Mouse (Mus musculus) kidney, embryonic 14.5 days (tissue): ENCODE data around the gene Slc25a45. TPM values are rescaled to one million over a fixed set of nuclear protein-coding genes. Genes with fewer than 3 reads are reported as not detected.

ENCODE experiments used
- ATAC-seq: fragments of 200-750 bp; cut with Nextera tagmentation; 2 replicates; pipeline ENCODE4 v1.8.0; 2017; ENCODE audit warnings: moderate number of reproducible peaks, mild to moderate bottlenecking, moderate TSS enrichment, moderate library complexity; ENCODE audit not compliant: low FRiP score, low TSS enrichment
- H3K27ac ChIP-seq: fragments of 300-500 bp; sonication (generic); 2 replicates; pipeline ENCODE4 v1.5.1; 2014; ENCODE audit warnings: low read depth, mild to moderate bottlenecking, low read length, moderate library complexity, mixed read lengths
- H3K27me3 ChIP-seq: fragments of 300-500 bp; sonication (generic); 2 replicates; pipeline ENCODE4 v1.6.1; 2014; ENCODE audit warnings: mild to moderate bottlenecking, low read length; ENCODE audit not compliant: control insufficient read depth, insufficient read depth
- H3K36me3 ChIP-seq: fragments of 300-500 bp; sonication (generic); 2 replicates; pipeline ENCODE4 v1.6.1; 2014; ENCODE audit warnings: low read length, mixed read lengths; ENCODE audit not compliant: control insufficient read depth, insufficient read depth
- H3K4me1 ChIP-seq: fragments of 300-500 bp; sonication (generic); 2 replicates; pipeline ENCODE4 v1.6.1; 2014; ENCODE audit warnings: low read length, mixed read lengths; ENCODE audit not compliant: control insufficient read depth, insufficient read depth
- H3K4me2 ChIP-seq: fragments of 300-500 bp; sonication (generic); replicated peaks from 2 replicates; pipeline ENCODE4 v1.6.1; 2014; ENCODE audit warnings: low read depth, mild to moderate bottlenecking, low read length
- H3K4me3 ChIP-seq: fragments of 300-500 bp; sonication (generic); 2 replicates; pipeline ENCODE4 v1.5.1; 2014; ENCODE audit warnings: mild to moderate bottlenecking, low read length
- H3K9ac ChIP-seq: fragments of 300-500 bp; sonication (generic); 2 replicates; pipeline ENCODE4 v1.6.1; 2014; ENCODE audit warnings: low read depth, mild to moderate bottlenecking, low read length, moderate library complexity
- H3K9me3 ChIP-seq: fragments of 300-500 bp; sonication (generic); 2 replicates; pipeline ENCODE4 v1.6.1; 2016; ENCODE audit warnings: low read length; ENCODE audit not compliant: control insufficient read depth
- WGBS: fragments of 180-500 bp; shearing (Covaris S2); extraction: QIAGEN DNeasy Blood & Tissue Kit; methylation state at CpG from one replicate; pipeline ENCODE4 v1.1.7; 2014; 5-methylcytosine and 5-hydroxymethylcytosine counted together
- polyA plus RNA-seq: library from polyadenylated mRNA; unstranded; fragments of >200 nt; fragmentation: Nextera tagmentation; extraction: Ambion mirVana; gene quantifications from 2 replicates; pipeline ENCODE4 v1.2.1, GENCODE M21; 2014

Slc25a45 gene
- polyA plus RNA-seq, 1 experiment from 2014 or later: 3.5 TPM

DNA sequence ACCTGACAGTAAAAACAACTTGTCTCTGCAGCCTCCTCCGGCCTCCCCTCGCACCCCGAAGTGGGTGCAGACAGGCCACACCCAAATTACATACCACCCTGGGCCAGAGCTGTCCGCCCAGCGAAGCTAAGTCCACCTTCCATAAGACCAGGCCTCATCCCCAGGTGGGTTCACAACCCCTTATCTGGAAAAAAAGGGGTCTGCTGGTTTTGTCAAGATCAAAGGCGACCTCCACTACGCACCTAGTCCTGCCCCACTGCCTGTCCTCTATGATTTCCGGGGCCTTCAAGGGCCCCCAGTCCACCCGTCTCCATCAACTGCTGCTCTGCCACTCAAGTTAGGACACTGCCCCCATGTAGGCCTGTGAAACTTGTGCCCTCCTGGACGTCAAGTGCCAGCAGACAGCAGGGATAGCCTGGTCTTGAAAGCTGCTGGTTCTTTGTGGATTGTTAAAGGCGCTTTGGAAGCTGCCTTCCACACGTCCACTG, 32.7 kb upstream of the Slc25a45 start:
- 64% methylated on average over 12 of the region's 12 CpGs for WGBS
- peak overlapping the region; percentile 60 for H3K9ac ChIP-seq
- peak overlapping the region; percentile 34 for H3K4me3 ChIP-seq
- no peaks in the 10 kb centered on the region for H3K27me3 ChIP-seq
- peak overlapping the region; percentile 66 for H3K4me2 ChIP-seq
- H3K9me3 ChIP-seq: no peaks in the 10 kb centered on the region
- H3K36me3 ChIP-seq: no peaks in the 10 kb centered on the region
- peak overlapping the region; percentile 99 for H3K27ac ChIP-seq
- no peak for ATAC-seq
- H3K4me1 ChIP-seq: peaks cover 76% of the 10 kb centered on the region

DNA sequence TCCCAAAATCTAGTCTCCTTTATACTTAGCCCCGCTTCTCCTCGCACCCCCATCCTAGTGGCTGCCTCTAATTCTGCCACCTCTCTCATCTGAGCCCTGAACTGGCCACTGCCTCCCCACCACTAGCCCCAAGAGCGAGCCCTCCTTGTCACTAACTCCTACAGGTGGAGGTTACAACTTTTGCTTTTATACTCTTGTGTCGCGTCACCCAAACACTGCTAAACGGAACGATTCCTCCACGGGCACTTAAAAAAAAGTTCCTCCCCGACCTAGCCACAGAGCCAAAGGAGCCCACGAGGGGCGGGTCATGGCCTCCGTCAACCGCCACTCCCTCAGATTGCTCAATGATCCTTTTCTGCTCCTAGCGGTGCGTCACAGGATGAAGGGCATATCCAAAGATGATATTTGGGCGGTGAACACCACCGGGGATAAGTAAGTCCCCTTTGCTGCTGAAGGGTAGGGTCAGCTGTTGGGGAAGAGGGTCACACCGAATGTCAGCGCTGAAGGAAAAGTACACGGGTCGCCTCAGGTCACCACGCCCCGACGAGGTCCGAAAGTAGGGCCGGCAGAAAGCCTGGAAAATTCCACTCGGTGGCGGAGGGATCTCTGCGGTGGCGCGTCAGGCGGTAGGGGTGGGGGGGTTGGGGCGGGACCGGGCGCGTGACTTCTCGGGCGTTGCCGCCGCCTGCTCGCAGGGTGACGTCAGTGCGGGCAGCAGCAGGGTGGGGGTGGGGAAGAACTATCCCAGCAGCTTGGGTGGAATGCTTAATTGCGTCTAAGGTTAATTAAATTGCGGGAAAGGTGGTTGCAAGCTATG, 32.1 kb upstream of the Slc25a45 start:
- peak; percentile 55 for ATAC-seq
- peak overlapping the region; percentile 34 for H3K4me3 ChIP-seq
- H3K9me3 ChIP-seq: no peaks in the 10 kb centered on the region
- H3K36me3 ChIP-seq: no peaks in the 10 kb centered on the region
- H3K9ac ChIP-seq: peak overlapping the region; percentile 60
- WGBS: 3% methylated on average over 45 of the region's 45 CpGs
- H3K4me1 ChIP-seq: peaks cover 81% of the 10 kb centered on the region
- H3K27ac ChIP-seq: peak overlapping the region; percentile 99
- H3K4me2 ChIP-seq: peak overlapping the region; percentile 66
- H3K27me3 ChIP-seq: no peaks in the 10 kb centered on the region

DNA sequence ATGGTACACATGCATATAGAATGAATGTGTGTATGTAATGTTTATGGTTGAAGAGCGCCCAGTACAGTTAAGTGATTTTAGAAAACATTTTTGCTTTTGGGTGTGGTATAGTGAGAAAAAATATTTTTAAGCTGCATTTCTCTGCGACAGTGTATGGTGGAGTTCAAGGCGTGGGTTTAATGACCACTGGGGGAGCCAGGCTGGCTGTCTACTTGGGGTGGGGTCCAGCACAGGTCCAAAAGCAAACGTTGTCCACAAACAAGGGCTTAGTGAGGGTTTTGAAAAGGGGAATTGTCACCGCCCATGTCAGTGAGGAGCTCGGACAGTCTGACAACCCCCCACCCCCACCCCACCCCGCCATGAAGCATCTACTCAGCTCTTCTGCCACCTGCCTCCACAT, 31.5 kb upstream of the Slc25a45 start:
- 1% methylated on average over 7 of the region's 7 CpGs for WGBS
- Histone ChIP-seq H3K36me3 (peaks cover under 1% of the 10 kb centered on the region; the same call in 1 of the 2 replicates), H3K4me2 (peak overlapping the region; percentile 66), H3K4me3 (peak overlapping the region; percentile 34), H3K9ac (peak overlapping the region; percentile 52), H3K27me3 (no peaks in the 10 kb centered on the region), H3K27ac (peak overlapping the region; percentile 99), H3K4me1 (peaks cover 81% of the 10 kb centered on the region), H3K9me3 (no peaks in the 10 kb centered on the region)
- peak; percentile 43 for ATAC-seq

- no peaks in the 10 kb centered on the region for H3K27me3 ChIP-seq
- peak overlapping the region; percentile 99 for H3K27ac ChIP-seq
- H3K4me3 ChIP-seq: peak overlapping the region; percentile 34
- H3K4me1 ChIP-seq: peaks cover 76% of the 10 kb centered on the region
- 2% methylated on average over 16 of the region's 16 CpGs for WGBS
- ATAC-seq: peak; percentile 83
- H3K9me3 ChIP-seq: no peaks in the 10 kb centered on the region
- peaks cover 6% of the 10 kb centered on the region; the same call in 1 of the 2 replicates for H3K36me3 ChIP-seq
- H3K9ac ChIP-seq: peak overlapping the region; percentile 46
- H3K4me2 ChIP-seq: peak overlapping the region; percentile 66
Observed at GRCm38 (mm10) chr19:5846557-5847305, 30.9 kb upstream of the Slc25a45 start.

GRCm38 (mm10) chr19:5847306-5847796, 30.3 kb upstream of the Slc25a45 start:
- peak overlapping the region; percentile 99 for H3K27ac ChIP-seq
- no peaks in the 10 kb centered on the region for H3K27me3 ChIP-seq
- ATAC-seq: no peak
- H3K9me3 ChIP-seq: no peaks in the 10 kb centered on the region
- H3K4me3 ChIP-seq: peak overlapping the region; percentile 34; the same call in 1 of the 2 replicates
- WGBS: 33% methylated on average over 4 of the region's 4 CpGs
- H3K9ac ChIP-seq: peak overlapping the region; percentile 46; the same call in 1 of the 2 replicates
- H3K36me3 ChIP-seq: peaks cover 13% of the 10 kb centered on the region
- H3K4me2 ChIP-seq: peak overlapping the region; percentile 66
- peaks cover 70% of the 10 kb centered on the region for H3K4me1 ChIP-seq

DNA sequence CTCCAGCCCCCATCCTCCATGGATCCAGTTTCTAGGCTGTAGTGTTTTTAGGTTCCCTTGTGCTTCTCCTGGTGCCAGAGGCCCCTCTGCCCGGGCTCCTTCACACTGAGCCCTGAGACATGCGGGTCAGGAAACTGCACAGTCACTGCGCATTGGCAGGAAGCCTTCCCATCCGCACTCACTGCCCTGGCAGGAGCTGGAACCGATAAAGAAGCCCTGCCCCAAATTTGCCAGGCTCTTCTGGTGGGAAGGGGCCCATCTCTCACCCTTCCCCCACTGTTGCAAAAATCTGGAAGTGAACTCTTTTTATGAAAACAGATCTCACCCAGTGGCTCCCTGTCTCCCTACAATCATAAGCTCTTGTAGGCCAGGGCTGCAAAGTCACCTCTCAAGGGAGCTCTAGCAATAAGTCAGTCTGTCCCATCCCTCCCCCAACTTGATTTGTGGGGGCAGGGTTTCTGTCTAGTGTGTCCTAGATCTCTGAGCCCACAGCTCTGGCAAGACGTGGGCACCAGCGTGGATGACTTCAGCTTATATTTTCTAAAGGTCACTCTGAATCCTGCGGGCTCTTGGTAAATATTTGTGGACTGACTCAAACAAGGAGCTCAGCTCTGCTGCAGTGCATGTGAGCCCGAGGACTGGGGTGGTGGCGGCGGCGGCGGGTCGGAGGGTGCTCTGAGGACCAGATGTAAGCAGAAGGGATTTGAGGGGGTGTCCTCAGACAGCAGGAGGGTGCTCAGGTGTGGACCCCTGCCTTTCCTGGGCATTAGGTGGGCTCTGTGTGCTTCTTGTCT, 29.4 kb upstream of the Slc25a45 start:
- Histone ChIP-seq H3K4me3 (peak overlapping the region; percentile 8; the same call in 1 of the 2 replicates), H3K27me3 (no peaks in the 10 kb centered on the region), H3K9ac (peak overlapping the region; percentile 28), H3K4me1 (peaks cover 61% of the 10 kb centered on the region), H3K27ac (peak overlapping the region; percentile 99), H3K4me2 (peak overlapping the region; percentile 24), H3K36me3 (peaks cover 21% of the 10 kb centered on the region), H3K9me3 (no peaks in the 10 kb centered on the region)
- WGBS: 34% methylated on average over 14 of the region's 14 CpGs
- no peak for ATAC-seq

DNA sequence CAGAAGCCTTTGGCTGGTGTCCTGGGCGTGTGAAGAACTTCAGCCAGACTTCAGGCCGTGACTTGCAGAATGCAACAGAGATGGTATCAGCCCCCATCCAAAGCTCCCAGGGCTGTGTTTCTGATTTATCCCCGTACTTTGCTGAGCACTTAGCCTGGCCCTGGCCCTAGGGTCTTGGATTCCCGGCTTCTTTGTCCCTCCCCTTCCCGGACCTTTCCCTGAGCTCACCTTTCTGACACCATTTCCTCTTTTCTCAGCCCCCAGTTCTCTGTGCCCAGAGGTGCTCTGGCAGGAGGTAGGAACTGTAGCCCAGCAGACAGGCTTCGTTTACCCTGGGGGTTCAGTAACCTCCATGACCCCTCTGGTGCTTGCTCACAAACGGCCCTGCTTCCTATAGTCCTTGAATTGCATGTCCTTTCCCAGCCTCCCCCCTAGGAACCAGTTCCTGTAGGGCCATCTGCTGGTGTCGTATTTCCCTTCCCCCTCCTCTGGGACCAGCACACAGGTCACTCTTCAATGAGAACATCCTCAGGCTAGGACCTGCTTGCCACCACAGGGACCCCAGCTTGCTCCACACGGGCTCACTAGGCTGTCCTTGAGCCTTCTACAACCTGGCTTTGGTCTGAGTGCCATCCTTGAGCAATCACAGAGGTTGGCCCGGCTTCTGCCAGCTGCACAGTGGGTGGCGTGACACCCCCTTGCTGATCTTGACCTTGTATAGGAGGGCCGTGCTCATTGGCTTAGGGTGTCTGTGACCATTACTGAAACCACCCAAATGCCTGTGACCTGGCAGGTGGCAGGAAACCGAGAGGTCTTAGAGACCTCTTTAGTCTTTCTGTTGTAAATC, 28.6 kb upstream of the Slc25a45 start:
- Histone ChIP-seq H3K36me3 (peaks cover 21% of the 10 kb centered on the region), H3K4me3 (peak overlapping the region; percentile 8; the same call in 1 of the 2 replicates), H3K9ac (peak overlapping the region; percentile 28; the same call in 1 of the 2 replicates), H3K27me3 (no peaks in the 10 kb centered on the region), H3K4me1 (peaks cover 53% of the 10 kb centered on the region), H3K4me2 (peak overlapping the region; percentile 24), H3K27ac (peak overlapping the region; percentile 99), H3K9me3 (no peaks in the 10 kb centered on the region)
- no peak for ATAC-seq
- WGBS: 18% methylated on average over 13 of the region's 13 CpGs
